Mouse (Mus musculus) liver, embryonic 14.5 days (tissue): ENCODE data around the gene Lrig1.

Source experiments
- CTCF ChIP-seq: IDR thresholded peaks from 2 replicates; pipeline ENCODE4 v1.5.1; 2016; ENCODE audit warnings: antibody characterized with exemption, low read depth, control low read depth
- EP300 ChIP-seq: IDR thresholded peaks from 2 replicates; pipeline ENCODE4 v1.6.1; 2016; ENCODE audit warnings: antibody characterized with exemption, low read depth

- TF ChIP-seq CTCF = no peak
- no peak for TF ChIP-seq EP300
Observed at GRCm38 (mm10) chr6:94631051-94631778, 68.7 kb downstream of the Lrig1 start.
